21 mouse cellular contexts compared by ENCODE assay signal in genomic region chr11:7133736-7134135, GRCm38 (mm10). TPM values are rescaled to one million over a fixed set of nuclear protein-coding genes. Genes with fewer than 3 reads are reported as not detected.
"Had no signal": no experiment of that assay in that cellular context is flagged by ENCODE, and none has a peak within 500 bp of the region (broad histone marks: within the 10 kb centered on the region; RNA-seq: fewer than 3 reads in every experiment).

No protein-coding gene starts in this region.

- H3K4me2 ChIP-seq: lung, embryonic 15.5 days; midbrain, embryonic 11.5 days; midbrain, embryonic 13.5 days; midbrain, embryonic 15.5 days; neural tube, embryonic 12.5 days; stomach, embryonic 15.5 days had no signal

- H3K27me3 ChIP-seq: lung, embryonic 15.5 days; megakaryocyte, embryonic 14.5 days; midbrain, embryonic 13.5 days; midbrain, embryonic 15.5 days; neural tube, embryonic 12.5 days; stomach, embryonic 15.5 days had no signal

- H3K9me3 ChIP-seq: lung, embryonic 15.5 days; midbrain, embryonic 13.5 days; midbrain, embryonic 15.5 days; neural tube, embryonic 12.5 days; stomach, embryonic 15.5 days had no signal

- H3K4me1 ChIP-seq: megakaryocyte, embryonic 14.5 days; midbrain, embryonic 15.5 days; neural tube, embryonic 12.5 days had no signal

- DNase-seq: lung, postnatal 14 days; lung, postnatal 36 days; thymus, adult 2 months; thymus, postnatal 25 days; thymus, postnatal 4 days had no signal

- H3K27ac ChIP-seq: lung, embryonic 15.5 days; macrophage; midbrain, embryonic 13.5 days; midbrain, embryonic 15.5 days; neural tube, embryonic 12.5 days; stomach, embryonic 15.5 days; stomach, postnatal 0 days had no signal

- ATAC-seq: lung, postnatal 0 days; midbrain, embryonic 13.5 days; midbrain, embryonic 15.5 days had no signal

- H3K4me3 ChIP-seq: lung, embryonic 15.5 days; megakaryocyte, embryonic 14.5 days; midbrain, embryonic 13.5 days; midbrain, embryonic 15.5 days; neural tube, embryonic 12.5 days; stomach, embryonic 15.5 days had no signal

- H3K36me3 ChIP-seq: lung, embryonic 15.5 days; neural tube, embryonic 12.5 days; stomach, embryonic 15.5 days had no signal

- H3K9ac ChIP-seq: lung, embryonic 15.5 days; midbrain, embryonic 13.5 days; midbrain, embryonic 15.5 days; neural tube, embryonic 12.5 days; stomach, embryonic 15.5 days had no signal

RNA-seq across cellular contexts. Expression of gene Gm11985, which starts 54.6 kb away (rescaled TPM):
- total RNA-seq: megakaryocyte progenitor cell, adult 5-6 weeks; midbrain, postnatal 0 days; monocyte, adult 5-6 weeks; neutrophil, adult 5-6 weeks had no signal
- polyA plus RNA-seq: lung, embryonic 15.5 days; lung, postnatal 0 days; macrophage; midbrain, embryonic 11.5 days; midbrain, embryonic 13.5 days; midbrain, embryonic 15.5 days; midbrain, postnatal 0 days; neural tube, embryonic 12.5 days; spleen, adult 2 months; stomach, embryonic 15.5 days; stomach, postnatal 0 days; thymus, adult 2 months; urinary bladder, adult 2 months had no signal
